Mouse (Mus musculus) lung, embryonic 14.5 days (tissue): ENCODE measurements at regions not wholly inside any gene's neighbourhood (a gene's known extent, or its start where the extent isn't known, plus 50 kb on each side); places are given as distances from the start of the nearest gene placed in this dataset.

ENCODE experiments used
- ATAC-seq: fragments of 200-750 bp; cut with Nextera tagmentation; 2 replicates; pipeline ENCODE4 v1.8.0; 2017; ENCODE audit warnings: mild to moderate bottlenecking, moderate TSS enrichment, moderate library complexity; ENCODE audit not compliant: insufficient read depth
- DNase-seq: peaks from one replicate; pipeline ENCODE4 v3.0.0-alpha.2; 2015
- H3K27ac ChIP-seq: fragments of 300-500 bp; sonication (generic); 2 replicates; pipeline ENCODE4 v1.5.1; 2014; ENCODE audit warnings: low read depth, mild to moderate bottlenecking, moderate library complexity
- H3K27me3 ChIP-seq: fragments of 300-500 bp; sonication (generic); 2 replicates; pipeline ENCODE4 v1.6.1; 2014; ENCODE audit warnings: low read length, control low read depth; ENCODE audit not compliant: insufficient read depth
- H3K36me3 ChIP-seq: fragments of 300-500 bp; sonication (generic); 2 replicates; pipeline ENCODE4 v1.6.1; 2014; ENCODE audit warnings: control low read depth; ENCODE audit not compliant: insufficient read depth
- H3K4me1 ChIP-seq: fragments of 300-500 bp; sonication (generic); 2 replicates; pipeline ENCODE4 v1.6.1; 2014; ENCODE audit warnings: antibody characterized with exemption, control low read depth; ENCODE audit not compliant: insufficient read depth
- H3K4me2 ChIP-seq: fragments of 300-500 bp; sonication (generic); 2 replicates; pipeline ENCODE4 v1.6.1; 2014; ENCODE audit warnings: mild to moderate bottlenecking
- H3K4me3 ChIP-seq: fragments of 300-500 bp; sonication (generic); 2 replicates; pipeline ENCODE4 v1.5.1; 2014; ENCODE audit warnings: low read depth, low read length
- H3K9ac ChIP-seq: fragments of 300-500 bp; sonication (generic); 2 replicates; pipeline ENCODE4 v1.6.1; 2014
- H3K9me3 ChIP-seq: fragments of 300-500 bp; sonication (generic); 2 replicates; pipeline ENCODE4 v1.6.1; 2016; ENCODE audit warnings: low read depth, low read length, control low read depth
- CTCF ChIP-seq: IDR thresholded peaks from 2 replicates; pipeline ENCODE4 v1.5.1; 2016; ENCODE audit warnings: antibody characterized with exemption, low read depth
- WGBS: fragments of 180-500 bp; shearing (Covaris S2); extraction: QIAGEN DNeasy Blood & Tissue Kit; methylation state at CpG from one replicate; pipeline ENCODE4 v1.1.7; 2014; 5-methylcytosine and 5-hydroxymethylcytosine counted together

DNA sequence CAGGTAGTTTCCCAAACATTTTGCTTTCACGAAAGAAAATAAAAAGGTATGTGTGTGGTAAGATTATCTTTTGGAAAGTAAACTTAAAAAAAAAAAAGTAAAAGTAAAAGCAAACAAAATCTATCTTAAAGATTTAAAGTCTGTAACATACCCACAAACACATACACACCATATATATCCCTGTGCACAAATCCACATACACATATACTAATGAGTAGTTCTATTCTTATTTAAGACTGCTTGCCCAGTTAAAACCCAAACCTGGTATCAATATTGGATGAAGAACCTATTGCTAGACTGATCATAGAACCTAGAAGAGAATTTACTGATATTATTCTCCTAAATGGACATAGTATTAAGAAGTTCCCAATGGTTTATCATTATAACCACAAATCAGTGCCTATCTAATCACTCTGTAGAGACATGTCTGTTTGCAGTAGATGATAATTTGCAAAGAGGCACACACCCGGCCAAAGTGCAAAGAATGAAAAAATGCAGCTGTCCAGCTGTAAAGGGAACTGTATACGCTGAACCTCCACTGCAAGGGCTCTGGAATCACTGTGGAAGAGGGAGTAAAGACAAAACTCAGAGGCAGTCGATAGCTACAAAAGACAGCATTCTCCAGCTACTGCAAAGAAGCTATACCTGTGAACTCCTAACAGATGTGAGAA lies 1227.9 kb upstream of the Tenm2 start:
- Histone ChIP-seq H3K36me3 (no peaks in the 10 kb centered on the region), H3K9me3 (no peaks in the 10 kb centered on the region), H3K27ac (peak overlapping the region; percentile 42; the same call in 1 of the 2 replicates), H3K9ac (no peak overlapping the region), H3K4me1 (no peaks in the 10 kb centered on the region), H3K4me2 (no peak overlapping the region), H3K27me3 (no peaks in the 10 kb centered on the region), H3K4me3 (no peak overlapping the region)
- ATAC-seq (peak; percentile 86), DNase-seq (peak; percentile 84)
- TF ChIP-seq CTCF = no peak
- 18% methylated on average over 4 of the region's 4 CpGs for WGBS

GRCm38 (mm10) chr11:38443291-38443690 lies 1207.5 kb upstream of the Tenm2 start:
- Histone ChIP-seq H3K9ac (no peak overlapping the region), H3K27me3 (no peaks in the 10 kb centered on the region), H3K4me3 (no peak overlapping the region), H3K27ac (no peak overlapping the region), H3K4me2 (no peak overlapping the region), H3K36me3 (no peaks in the 10 kb centered on the region), H3K4me1 (no peaks in the 10 kb centered on the region), H3K9me3 (no peaks in the 10 kb centered on the region)
- no peak for TF ChIP-seq CTCF
- DNase-seq = no peak
- ATAC-seq = no peak
- 71% methylated on average over 5 of the region's 5 CpGs for WGBS

DNA sequence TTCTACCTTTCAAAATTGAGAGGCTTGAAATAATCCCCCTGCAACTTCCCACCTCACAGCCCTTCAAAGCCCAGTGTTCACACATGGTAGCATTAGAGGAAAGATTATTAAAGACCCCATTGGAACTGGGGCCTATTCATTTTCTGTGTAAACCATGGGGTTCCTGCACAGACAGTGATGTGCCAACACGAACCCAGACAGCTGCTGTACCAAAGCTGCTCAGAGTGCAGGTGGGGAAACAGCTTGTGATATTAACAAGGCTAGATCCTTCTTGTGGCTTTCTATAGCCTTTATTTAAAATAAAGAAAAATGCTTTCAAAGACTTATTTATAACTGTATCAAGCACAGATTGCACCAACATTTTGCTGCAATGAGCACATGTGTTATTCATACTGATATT lies 1174.5 kb upstream of the Tenm2 start:
- Histone ChIP-seq H3K36me3 (no peaks in the 10 kb centered on the region), H3K27ac (no peak overlapping the region), H3K4me1 (no peaks in the 10 kb centered on the region), H3K27me3 (no peaks in the 10 kb centered on the region), H3K4me2 (no peak overlapping the region), H3K9me3 (no peaks in the 10 kb centered on the region), H3K9ac (no peak overlapping the region), H3K4me3 (no peak overlapping the region)
- DNase-seq (no peak), ATAC-seq (no peak)
- 30% methylated on average over 1 of the region's 1 CpGs for WGBS
- no peak for TF ChIP-seq CTCF

GRCm38 (mm10) chr11:38397771-38398170 lies 1162.0 kb upstream of the Tenm2 start:
- H3K27me3 ChIP-seq = no peaks in the 10 kb centered on the region
- TF ChIP-seq CTCF = no peak
- no peaks in the 10 kb centered on the region for H3K36me3 ChIP-seq
- no peak overlapping the region for H3K4me3 ChIP-seq
- no peaks in the 10 kb centered on the region for H3K4me1 ChIP-seq
- H3K4me2 ChIP-seq = no peak overlapping the region
- H3K9me3 ChIP-seq = no peaks in the 10 kb centered on the region
- H3K9ac ChIP-seq = no peak overlapping the region
- DNase-seq = no peak
- no peak for ATAC-seq
- no peak overlapping the region for H3K27ac ChIP-seq

- ATAC-seq = no peak
- H3K27ac ChIP-seq = no peak overlapping the region
- no peaks in the 10 kb centered on the region for H3K4me1 ChIP-seq
- no peak overlapping the region for H3K4me3 ChIP-seq
- no peak for DNase-seq
- H3K9ac ChIP-seq = no peak overlapping the region
- H3K36me3 ChIP-seq = no peaks in the 10 kb centered on the region
- no peak overlapping the region for H3K4me2 ChIP-seq
- 56% methylated on average over 2 of the region's 2 CpGs for WGBS
- TF ChIP-seq CTCF = no peak
- H3K27me3 ChIP-seq = no peaks in the 10 kb centered on the region
- no peaks in the 10 kb centered on the region for H3K9me3 ChIP-seq
Measured at GRCm38 (mm10) chr11:38386958-38387357, 1151.2 kb upstream of the Tenm2 start.

DNA sequence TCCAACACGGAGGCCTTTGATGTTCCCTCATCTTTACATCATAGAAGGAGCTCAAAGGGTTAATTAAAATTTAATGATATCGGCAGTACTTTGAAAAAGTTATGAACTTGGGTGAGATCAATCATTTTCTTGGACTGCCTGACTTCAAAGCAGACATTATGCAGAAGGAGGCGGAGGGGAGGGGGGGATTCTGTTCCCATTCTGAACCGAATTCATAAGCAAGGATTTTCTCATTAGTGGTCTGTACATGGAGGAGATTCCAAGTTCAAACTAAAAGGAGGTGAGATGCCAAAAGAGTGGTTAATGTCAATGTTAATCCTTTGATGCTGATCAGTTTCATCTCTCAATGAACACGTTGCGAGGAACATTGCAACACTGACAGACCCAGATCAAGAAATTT lies 1110.7 kb upstream of the Tenm2 start:
- no peaks in the 10 kb centered on the region for H3K9me3 ChIP-seq
- no peaks in the 10 kb centered on the region for H3K4me1 ChIP-seq
- no peak overlapping the region for H3K4me2 ChIP-seq
- ATAC-seq (no peak), DNase-seq (no peak)
- no peak overlapping the region for H3K9ac ChIP-seq
- WGBS = 53% methylated on average over 6 of the region's 6 CpGs
- no peak for TF ChIP-seq CTCF
- no peaks in the 10 kb centered on the region for H3K27me3 ChIP-seq
- H3K27ac ChIP-seq = no peak overlapping the region
- H3K36me3 ChIP-seq = no peaks in the 10 kb centered on the region
- no peak overlapping the region for H3K4me3 ChIP-seq

DNA sequence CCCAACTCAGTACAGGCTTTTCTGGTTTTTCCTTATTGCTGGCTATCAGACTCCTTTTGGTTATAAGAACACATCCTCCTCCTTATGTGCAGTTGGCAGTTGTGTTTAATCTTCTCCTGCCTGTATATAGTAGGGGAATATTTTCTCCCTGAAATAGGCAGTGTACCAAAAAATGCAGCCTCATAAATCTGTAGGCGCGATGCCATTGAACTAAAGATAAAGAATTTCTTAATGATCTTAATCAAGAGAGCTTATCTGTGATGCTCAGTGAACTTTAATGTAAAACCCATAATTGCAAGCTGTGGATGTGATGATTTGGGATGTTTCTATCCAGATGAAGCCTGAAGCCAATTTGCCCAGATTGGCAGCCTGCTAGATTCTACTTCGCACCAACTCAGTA lies 1099.6 kb upstream of the Tenm2 start:
- no peak overlapping the region for H3K4me2 ChIP-seq
- ATAC-seq = no peak
- peak; percentile 30 for DNase-seq
- no peaks in the 10 kb centered on the region for H3K36me3 ChIP-seq
- no peak overlapping the region for H3K4me3 ChIP-seq
- no peaks in the 10 kb centered on the region for H3K27me3 ChIP-seq
- H3K9ac ChIP-seq = no peak overlapping the region
- no peaks in the 10 kb centered on the region for H3K9me3 ChIP-seq
- H3K4me1 ChIP-seq = no peaks in the 10 kb centered on the region
- 68% methylated on average over 3 of the region's 3 CpGs for WGBS
- H3K27ac ChIP-seq = no peak overlapping the region
- TF ChIP-seq CTCF = no peak

- H3K9ac ChIP-seq = no peak overlapping the region
- H3K4me3 ChIP-seq = no peak overlapping the region
- TF ChIP-seq CTCF = no peak
- H3K4me2 ChIP-seq = no peak overlapping the region
- DNase-seq = no peak
- no peak overlapping the region for H3K27ac ChIP-seq
- H3K36me3 ChIP-seq = no peaks in the 10 kb centered on the region
- no peaks in the 10 kb centered on the region for H3K9me3 ChIP-seq
- no peaks in the 10 kb centered on the region for H3K4me1 ChIP-seq
- no peaks in the 10 kb centered on the region for H3K27me3 ChIP-seq
- ATAC-seq = no peak
Measured at GRCm38 (mm10) chr11:38297693-38298092, 1061.9 kb upstream of the Tenm2 start.
